Mouse (Mus musculus) urinary bladder, adult 18-20 months (tissue): ENCODE results near the gene Atp8a1.

ENCODE experiments used
- DNase-seq, 2 experiments: peaks; one replicate each; pipeline ENCODE4 v3.0.0; 2022; ENCODE audit warnings: low spot score in 2 of 2, mixed read lengths in 2 of 2

The Atp8a1 gene

GRCm38 (mm10) chr5:67685461-67685860 lies 161.8 kb downstream of the Atp8a1 start:
- no peak for DNase-seq

GRCm38 (mm10) chr5:67678819-67679218 lies 168.4 kb downstream of the Atp8a1 start:
- no peak for DNase-seq

GRCm38 (mm10) chr5:67673008-67673407 lies 174.2 kb downstream of the Atp8a1 start:
- no peak for DNase-seq

- DNase-seq, result no peak
Observed at GRCm38 (mm10) chr5:67670158-67670557, 177.1 kb downstream of the Atp8a1 start.

- no peak for DNase-seq
Observed at GRCm38 (mm10) chr5:67669436-67669896, 177.8 kb downstream of the Atp8a1 start.

GRCm38 (mm10) chr5:67662715-67663114 lies 184.5 kb downstream of the Atp8a1 start:
- DNase-seq, result no peak

- no peak for DNase-seq
Observed at GRCm38 (mm10) chr5:67659864-67660263, 187.4 kb downstream of the Atp8a1 start.

- no peak for DNase-seq
Observed at GRCm38 (mm10) chr5:67656821-67657259, 190.4 kb downstream of the Atp8a1 start.

GRCm38 (mm10) chr5:67655696-67656519 lies 191.3 kb downstream of the Atp8a1 start:
- DNase-seq, result no peak

GRCm38 (mm10) chr5:67654572-67654971 lies 192.7 kb downstream of the Atp8a1 start:
- no peak for DNase-seq

GRCm38 (mm10) chr5:67653543-67653942 lies 193.7 kb downstream of the Atp8a1 start:
- no peak for DNase-seq

GRCm38 (mm10) chr5:67652468-67652867 lies 194.8 kb downstream of the Atp8a1 start:
- DNase-seq, result no peak

GRCm38 (mm10) chr5:67650021-67650420 lies 197.2 kb downstream of the Atp8a1 start:
- no peak for DNase-seq

GRCm38 (mm10) chr5:67649156-67649555 lies 198.1 kb downstream of the Atp8a1 start:
- no peak for DNase-seq

GRCm38 (mm10) chr5:67647568-67647967 lies 199.7 kb downstream of the Atp8a1 start:
- DNase-seq, result no peak

GRCm38 (mm10) chr5:67646756-67647529 lies 200.3 kb downstream of the Atp8a1 start:
- no peak for DNase-seq

- no peak for DNase-seq
Observed at GRCm38 (mm10) chr5:67643537-67644255, 203.5 kb downstream of the Atp8a1 start.

GRCm38 (mm10) chr5:67641406-67642120 lies 205.7 kb downstream of the Atp8a1 start:
- no peak for DNase-seq

GRCm38 (mm10) chr5:67640596-67641312 lies 206.5 kb downstream of the Atp8a1 start:
- no peak for DNase-seq

- DNase-seq, result no peak
Observed at GRCm38 (mm10) chr5:67634339-67634738, 212.9 kb downstream of the Atp8a1 start.

GRCm38 (mm10) chr5:67633831-67634268 lies 213.4 kb downstream of the Atp8a1 start:
- DNase-seq, result no peak
